Mouse (Mus musculus) cerebellum, postnatal 36 days (tissue): ENCODE data around the gene Dcdc2b.

Experiments
- DNase-seq, 2 experiments: peaks; one replicate each; pipeline ENCODE4 v3.0.0; 2021 to 2022; ENCODE audit warnings: mixed read lengths in 2 of 2

The Dcdc2b gene

GRCm38 (mm10) chr4:129620419-129621282, 6.6 kb upstream of the Dcdc2b start:
- no peak for DNase-seq

GRCm38 (mm10) chr4:129618786-129619691, 5.0 kb upstream of the Dcdc2b start, which contains the start of gene Iqcc:
TSS of gene Iqcc (minus strand) at chr4:129619099.
- peak; percentile 96 for DNase-seq

GRCm38 (mm10) chr4:129618031-129618430, 4.0 kb upstream of the Dcdc2b start:
- DNase-seq = no peak

- no peak for DNase-seq
Measured at GRCm38 (mm10) chr4:129617121-129617641, 3.1 kb upstream of the Dcdc2b start.

- no peak for DNase-seq
Measured at GRCm38 (mm10) chr4:129616631-129617030, 2.6 kb upstream of the Dcdc2b start.

- no peak for DNase-seq
Measured at GRCm38 (mm10) chr4:129615801-129616290, 1.8 kb upstream of the Dcdc2b start.

- DNase-seq = no peak
Measured at GRCm38 (mm10) chr4:129610472-129610871, 3.6 kb downstream of the Dcdc2b start.

GRCm38 (mm10) chr4:129610026-129610425, 4.0 kb downstream of the Dcdc2b start:
- DNase-seq = no peak

GRCm38 (mm10) chr4:129609139-129609631, 4.9 kb downstream of the Dcdc2b start:
- DNase-seq = peak in 1 of 2 experiments; percentile 30

GRCm38 (mm10) chr4:129608426-129609025, 5.5 kb downstream of the Dcdc2b start:
- peak; percentile 80 to 82 for DNase-seq

GRCm38 (mm10) chr4:129600233-129601158, 13.6 kb downstream of the Dcdc2b start, which contains the start of the genes Eif3i and Tmem234:
TSS of gene Eif3i (minus strand) at chr4:129600648.
TSS of gene Tmem234 (plus strand) at chr4:129600668.
- DNase-seq = peak; percentile 78 to 82

GRCm38 (mm10) chr4:129588865-129589264, 25.2 kb downstream of the Dcdc2b start:
- no peak for DNase-seq

GRCm38 (mm10) chr4:129586943-129587342, 27.1 kb downstream of the Dcdc2b start:
- DNase-seq = no peak

GRCm38 (mm10) chr4:129585773-129586172, 28.3 kb downstream of the Dcdc2b start:
- DNase-seq = no peak

GRCm38 (mm10) chr4:129584884-129585608, 29.0 kb downstream of the Dcdc2b start:
- peak; percentile 81 to 83 for DNase-seq

- DNase-seq = no peak
Measured at GRCm38 (mm10) chr4:129584370-129584769, 29.7 kb downstream of the Dcdc2b start.

GRCm38 (mm10) chr4:129582251-129582650, 31.8 kb downstream of the Dcdc2b start:
- no peak for DNase-seq

- peak; percentile 38 to 41 for DNase-seq
Measured at GRCm38 (mm10) chr4:129580347-129580746, 33.7 kb downstream of the Dcdc2b start.

- DNase-seq = no peak
Measured at GRCm38 (mm10) chr4:129578466-129578865, 35.6 kb downstream of the Dcdc2b start, which contains the start of gene Fam167b. TSS of gene Fam167b (minus strand) at chr4:129578549.

GRCm38 (mm10) chr4:129577688-129578087, 36.4 kb downstream of the Dcdc2b start:
- DNase-seq = no peak
